Comparison of ENCODE assay signal across 25 mouse cellular contexts in the genomic region with DNA sequence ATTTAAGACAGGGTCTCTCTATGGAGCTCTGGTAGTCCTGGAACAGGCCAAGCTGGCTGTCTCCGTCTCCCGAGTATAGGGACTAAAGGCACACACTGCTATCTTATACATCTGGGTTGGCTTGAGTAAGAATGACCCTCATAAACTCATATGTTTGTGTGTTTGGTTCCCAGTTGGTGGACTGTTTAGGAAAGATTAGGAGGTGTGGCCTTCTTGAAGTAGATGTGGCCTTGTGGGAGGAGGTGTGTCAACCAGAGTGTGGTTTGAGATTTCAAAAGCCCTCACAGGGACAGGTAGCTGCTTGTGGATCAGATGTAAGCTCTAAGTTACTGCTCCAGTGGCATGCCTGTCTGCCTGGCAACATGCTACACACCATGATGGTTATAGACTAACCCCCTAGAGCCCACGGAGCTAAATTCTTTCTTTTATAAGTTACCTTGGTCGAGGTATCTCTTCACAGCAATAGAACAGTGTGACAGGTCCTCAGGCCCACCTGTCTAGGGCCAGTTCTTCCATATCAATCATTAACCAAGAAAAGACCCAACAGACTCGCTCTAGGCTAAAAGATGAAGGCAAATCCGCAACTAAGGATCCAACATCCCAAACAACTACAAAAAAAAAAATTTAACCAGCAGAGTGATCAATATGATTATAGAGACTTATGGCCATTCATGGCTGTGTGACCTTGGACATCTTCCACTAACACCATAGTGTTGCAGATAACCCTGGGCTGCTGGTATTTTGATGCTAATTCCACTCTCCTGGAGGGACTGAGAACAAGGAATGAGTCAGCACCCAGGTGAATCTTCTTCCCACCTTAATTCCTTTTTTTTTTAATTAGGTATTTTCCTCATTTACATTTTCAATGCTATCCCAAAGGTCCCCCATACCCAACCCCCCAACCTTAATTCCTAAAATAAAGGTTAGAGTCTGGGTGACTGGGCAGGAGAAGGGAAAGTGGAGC. TPM values are rescaled to one million over a fixed set of nuclear protein-coding genes. Genes with fewer than 3 reads are reported as not detected.
A peak's percentile ranks its signal among the peaks of the same experiment; 100 is the strongest.
DNase-seq lines count a peak whose midpoint lies in the region; ATAC-seq lines count a peak whose summit lies in the region.
"Had no signal": no experiment of that assay in that cellular context is flagged by ENCODE, and none has a peak within 500 bp of the region (broad histone marks: within the 10 kb centered on the region; RNA-seq: fewer than 3 reads in every experiment).

No protein-coding gene starts in this region.

- no peaks in the 10 kb centered on the region for H3K27me3 ChIP-seq in heart, embryonic 12.5 days (replicated peaks)
- H3K27me3 ChIP-seq in liver, embryonic 13.5 days: no peaks in the 10 kb centered on the region
- H3K27me3 ChIP-seq: limb, embryonic 15.5 days; midbrain, embryonic 15.5 days; neural tube, embryonic 13.5 days had no signal

- WGBS in heart, embryonic 12.5 days: 74% methylated on average over 6 of the region's 6 CpGs
- WGBS in liver, embryonic 13.5 days (ENCODE audit: insufficient replicate concordance): 69% methylated on average over 6 of the region's 6 CpGs

- no peak for DNase-seq in heart, postnatal 4 days
- DNase-seq in ZHBTc4 (ENCODE audit: low read depth, low spot score): peak; percentile 62
- DNase-seq in liver, embryonic 13.5 days: no peak
- peak; percentile 57 for DNase-seq in yolk sac, embryonic 10.5 days (ENCODE audit: low spot score)
- DNase-seq in testis, postnatal 14 days (ENCODE audit: low spot score): no peak
- DNase-seq in spleen, postnatal 36 days (ENCODE audit: low spot score in 2 of 2): no peak
- DNase-seq: adrenal gland, postnatal 14 days; cerebellum, adult 8-10 months; forebrain, postnatal 0 days; gastrocnemius, postnatal 25 days; heart, adult 18-20 months; heart, postnatal 36 days; kidney, adult 18-20 months; kidney, postnatal 4 days; layer of hippocampus, adult 9-11 months; lung, postnatal 4 days had no signal

- H3K9me3 ChIP-seq in heart, embryonic 12.5 days (replicated peaks): no peaks in the 10 kb centered on the region
- no peaks in the 10 kb centered on the region for H3K9me3 ChIP-seq in liver, embryonic 13.5 days (replicated peaks)
- H3K9me3 ChIP-seq: forebrain, embryonic 10.5 days; limb, embryonic 15.5 days; midbrain, embryonic 15.5 days; neural tube, embryonic 13.5 days had no signal

- H3K4me1 ChIP-seq in heart, embryonic 12.5 days (replicated peaks): peaks cover 3% of the 10 kb centered on the region; the same call in 1 of the 2 replicates
- peaks cover 83% of the 10 kb centered on the region for H3K4me1 ChIP-seq in liver, embryonic 13.5 days (replicated peaks)
- H3K4me1 ChIP-seq: forebrain, embryonic 10.5 days; limb, embryonic 15.5 days; midbrain, embryonic 15.5 days; neural tube, embryonic 13.5 days had no signal

- H3K36me3 ChIP-seq in heart, embryonic 12.5 days: no peaks in the 10 kb centered on the region
- H3K36me3 ChIP-seq in liver, embryonic 13.5 days: no peaks in the 10 kb centered on the region
- H3K36me3 ChIP-seq: limb, embryonic 15.5 days; midbrain, embryonic 15.5 days; neural tube, embryonic 13.5 days had no signal

- H3K4me3 ChIP-seq in heart, embryonic 12.5 days: no peak overlapping the region
- H3K4me3 ChIP-seq in liver, embryonic 13.5 days (replicated peaks): no peak overlapping the region
- H3K4me3 ChIP-seq: forebrain, embryonic 10.5 days; limb, embryonic 15.5 days; midbrain, embryonic 15.5 days; myocyte; neural tube, embryonic 13.5 days had no signal

- H3K4me2 ChIP-seq in heart, embryonic 12.5 days: no peak overlapping the region
- peak overlapping the region; percentile 39 for H3K4me2 ChIP-seq in liver, embryonic 13.5 days
- H3K4me2 ChIP-seq: hindbrain, embryonic 14.5 days; limb, embryonic 15.5 days; midbrain, embryonic 15.5 days; neural tube, embryonic 13.5 days had no signal

- ATAC-seq in heart, embryonic 12.5 days (ENCODE audit: insufficient number of reproducible peaks, low FRiP score): 0 out of 2 replicates have a peak, but pooled peaks have one; percentile 36
- peak; percentile 70 for ATAC-seq in liver, embryonic 13.5 days (ENCODE audit: low read depth)
- no peak for ATAC-seq in megakaryocyte progenitor cell, adult 5-6 weeks (replicated peaks; ENCODE audit: poor library complexity)
- ATAC-seq: forebrain, postnatal 0 days; inflammation-experienced regulatory T-cells, adult 6 months; midbrain, embryonic 15.5 days had no signal

- H3K27ac ChIP-seq in heart, embryonic 12.5 days (ENCODE audit: poor library complexity, severe bottlenecking): no peak overlapping the region
- peak overlapping the region; percentile 97 for H3K27ac ChIP-seq in liver, embryonic 13.5 days
- H3K27ac ChIP-seq: forebrain, embryonic 10.5 days; hindbrain, embryonic 14.5 days; limb, embryonic 15.5 days; midbrain, embryonic 15.5 days; neural tube, embryonic 13.5 days had no signal

- H3K9ac ChIP-seq in heart, embryonic 12.5 days: no peak overlapping the region
- H3K9ac ChIP-seq in liver, embryonic 13.5 days: peak overlapping the region; percentile 28; the same call in 1 of the 2 replicates
- H3K9ac ChIP-seq: forebrain, postnatal 0 days; hindbrain, embryonic 14.5 days; limb, embryonic 15.5 days; midbrain, embryonic 15.5 days; neural tube, embryonic 13.5 days had no signal

RNA-seq across cellular contexts. Expression of gene Zfp553, which starts 9.1 kb away (rescaled TPM):
- 23.8 and 25.3 TPM in 2 replicates for polyA plus RNA-seq in heart, embryonic 12.5 days (2016; fragmentation: Nextera tagmentation; extraction: Ambion mirVana)
- 10 to 100 TPM in 1 of 2 experiments, 1 to 10 TPM in 1; 9.2 to 10.8 TPM for total RNA-seq in heart, postnatal 4 days (2021)
- 8.3 and 9.0 TPM in 2 replicates for polyA plus RNA-seq in liver, embryonic 13.5 days (2015; fragmentation: Nextera tagmentation; extraction: Ambion mirVana)
- total RNA-seq in megakaryocyte progenitor cell, adult 5-6 weeks (2015): 6.5 and 9.0 TPM in 2 replicates
- total RNA-seq in megakaryocyte progenitor cell, adult 5-6 weeks (2017): 13.8 and 15.4 TPM in 2 replicates

RNA-seq across cellular contexts. Expression of gene Sept1, which starts 9.1 kb away (rescaled TPM):
- polyA plus RNA-seq in heart, embryonic 12.5 days (2016; fragmentation: Nextera tagmentation; extraction: Ambion mirVana): 22.1 and 28.2 TPM in 2 replicates
- 10 to 100 TPM; 11.2 to 12.1 TPM for total RNA-seq in heart, postnatal 4 days (2021)
- polyA plus RNA-seq in liver, embryonic 13.5 days (2015; fragmentation: Nextera tagmentation; extraction: Ambion mirVana): 9.7 and 9.8 TPM in 2 replicates
- 27.0 and 38.6 TPM in 2 replicates for total RNA-seq in megakaryocyte progenitor cell, adult 5-6 weeks (2015)
- total RNA-seq in megakaryocyte progenitor cell, adult 5-6 weeks (2017): 21.7 and 35.4 TPM in 2 replicates

RNA-seq across cellular contexts. Expression of gene Mylpf, which starts 15.1 kb away (rescaled TPM):
- polyA plus RNA-seq in heart, embryonic 12.5 days (2016; fragmentation: Nextera tagmentation; extraction: Ambion mirVana): 17.8 and 20.0 TPM in 2 replicates
- 10 to 100 TPM in 1 of 2 experiments, 1 to 10 TPM in 1; 3.1 to 33.0 TPM for total RNA-seq in heart, postnatal 4 days (2021)
- polyA plus RNA-seq in liver, embryonic 13.5 days (2015; fragmentation: Nextera tagmentation; extraction: Ambion mirVana): 42.7 and 46.8 TPM in 2 replicates
- 7.8 and 10.6 TPM in 2 replicates for total RNA-seq in megakaryocyte progenitor cell, adult 5-6 weeks (2015)
- 6.0 and 6.8 TPM in 2 replicates for total RNA-seq in megakaryocyte progenitor cell, adult 5-6 weeks (2017)

RNA-seq across cellular contexts. Expression of gene Tbc1d10b, which starts 15.5 kb away (rescaled TPM):
- polyA plus RNA-seq in heart, embryonic 12.5 days (2016; fragmentation: Nextera tagmentation; extraction: Ambion mirVana): 29.2 and 32.3 TPM in 2 replicates
- total RNA-seq in heart, postnatal 4 days (2021): 10 to 100 TPM; 41.0 to 42.5 TPM
- polyA plus RNA-seq in liver, embryonic 13.5 days (2015; fragmentation: Nextera tagmentation; extraction: Ambion mirVana): 15.8 and 15.9 TPM in 2 replicates
- 12.8 and 13.8 TPM in 2 replicates for total RNA-seq in megakaryocyte progenitor cell, adult 5-6 weeks (2015)
- 34.0 and 36.0 TPM in 2 replicates for total RNA-seq in megakaryocyte progenitor cell, adult 5-6 weeks (2017)

RNA-seq across cellular contexts. Expression of gene Zfp771, which starts 20.3 kb away (rescaled TPM):
- polyA plus RNA-seq in heart, embryonic 12.5 days (2016; fragmentation: Nextera tagmentation; extraction: Ambion mirVana): 32.7 and 34.4 TPM in 2 replicates
- 10 to 100 TPM; 11.6 to 14.2 TPM for total RNA-seq in heart, postnatal 4 days (2021)
- 19.0 and 20.6 TPM in 2 replicates for polyA plus RNA-seq in liver, embryonic 13.5 days (2015; fragmentation: Nextera tagmentation; extraction: Ambion mirVana)
- 3.4 and 3.5 TPM in 2 replicates for total RNA-seq in megakaryocyte progenitor cell, adult 5-6 weeks (2015)
- 2.7 and 8.0 TPM in 2 replicates for total RNA-seq in megakaryocyte progenitor cell, adult 5-6 weeks (2017)

Comparison
In these comparisons a context has a peak if more than half of its experiments do, and no peak if none do; other contexts are left out.
1. DNase-seq: peak in ZHBTc4 (single experiment) and yolk sac, embryonic 10.5 days (single experiment); none in heart, postnatal 4 days (single experiment), liver, embryonic 13.5 days (single experiment), testis, postnatal 14 days (single experiment) and spleen, postnatal 36 days (0 of 2).